ENCODE assay signal across 13 mouse cellular contexts in genomic region chr13:90798791-90799542, GRCm38 (mm10).
A peak's percentile ranks its signal among the peaks of the same experiment; 100 is the strongest.
DNase-seq lines count a peak whose midpoint lies in the region; ATAC-seq lines count a peak whose summit lies in the region.
"Had no signal": no experiment of that assay in that cellular context is flagged by ENCODE, and none has a peak within 500 bp of the region (broad histone marks: within the 10 kb centered on the region; RNA-seq: fewer than 3 reads in every experiment).

No protein-coding gene starts in this region.

- no peaks in the 10 kb centered on the region for H3K36me3 ChIP-seq in midbrain, embryonic 11.5 days (ENCODE audit: control insufficient read depth, insufficient read depth, low read length)
- H3K36me3 ChIP-seq in midbrain, embryonic 13.5 days: no peaks in the 10 kb centered on the region
- no peaks in the 10 kb centered on the region for H3K36me3 ChIP-seq in intestine, embryonic 14.5 days (ENCODE audit: control insufficient read depth, insufficient read depth, low read length)
- H3K36me3 ChIP-seq in stomach, embryonic 16.5 days (ENCODE audit: control insufficient read depth, insufficient read depth, low read length): no peaks in the 10 kb centered on the region

- no peaks in the 10 kb centered on the region for H3K4me1 ChIP-seq in midbrain, embryonic 11.5 days (ENCODE audit: control insufficient read depth, insufficient read depth, low read length)
- no peaks in the 10 kb centered on the region for H3K4me1 ChIP-seq in midbrain, embryonic 13.5 days (replicated peaks)
- peaks cover 8% of the 10 kb centered on the region; the same call in 1 of the 2 replicates for H3K4me1 ChIP-seq in intestine, embryonic 14.5 days (replicated peaks; ENCODE audit: control insufficient read depth, insufficient read depth, low read length)
- peaks cover 8% of the 10 kb centered on the region; the same call in 1 of the 2 replicates for H3K4me1 ChIP-seq in stomach, embryonic 16.5 days (ENCODE audit: control insufficient read depth, insufficient read depth, low read length)

- H3K4me3 ChIP-seq in midbrain, embryonic 11.5 days (ENCODE audit: low read depth, low read length): no peak overlapping the region
- no peak overlapping the region for H3K4me3 ChIP-seq in midbrain, embryonic 13.5 days (replicated peaks)
- no peak overlapping the region for H3K4me3 ChIP-seq in intestine, embryonic 14.5 days (ENCODE audit: low read depth, low read length)
- no peak overlapping the region for H3K4me3 ChIP-seq in stomach, embryonic 16.5 days (replicated peaks; ENCODE audit: low read length)
- H3K4me3 ChIP-seq: heart, adult 2 months had no signal

- H3K27ac ChIP-seq in midbrain, embryonic 11.5 days (ENCODE audit: low read depth, low read length): no peak overlapping the region
- no peak overlapping the region for H3K27ac ChIP-seq in midbrain, embryonic 13.5 days
- H3K27ac ChIP-seq in intestine, embryonic 14.5 days (ENCODE audit: low read depth): 0 out of 2 replicates have a peak overlapping the region, but pooled peaks have one; percentile 22
- H3K27ac ChIP-seq in stomach, embryonic 16.5 days (ENCODE audit: low read length): no peak overlapping the region
- H3K27ac ChIP-seq: heart, adult 2 months; hindbrain, embryonic 14.5 days had no signal

- peak; percentile 54; the same call in 1 of the 2 replicates for ATAC-seq in midbrain, embryonic 11.5 days (ENCODE audit: low FRiP score)
- no peak; the same call in 1 of the 2 replicates for ATAC-seq in midbrain, embryonic 13.5 days
- ATAC-seq in intestine, embryonic 14.5 days (replicated peaks; ENCODE audit: low FRiP score, low TSS enrichment, low read depth): peak; percentile 78
- ATAC-seq in stomach, embryonic 16.5 days (ENCODE audit: insufficient read depth, low FRiP score): peak; percentile 78; the same call in 1 of the 2 replicates
- ATAC-seq: forebrain, postnatal 0 days; lung, postnatal 0 days had no signal

- WGBS in midbrain, embryonic 11.5 days: 29% methylated on average over 6 of the region's 6 CpGs
- WGBS in midbrain, embryonic 13.5 days: 27% methylated on average over 6 of the region's 6 CpGs
- 9% methylated on average over 6 of the region's 6 CpGs for WGBS in intestine, embryonic 14.5 days
- WGBS in stomach, embryonic 16.5 days: 11% methylated on average over 6 of the region's 6 CpGs

- no peaks in the 10 kb centered on the region for H3K27me3 ChIP-seq in midbrain, embryonic 11.5 days (ENCODE audit: control insufficient read depth, insufficient read depth, low read length)
- no peaks in the 10 kb centered on the region for H3K27me3 ChIP-seq in midbrain, embryonic 13.5 days
- no peaks in the 10 kb centered on the region for H3K27me3 ChIP-seq in intestine, embryonic 14.5 days (replicated peaks; ENCODE audit: control insufficient read depth, insufficient read depth, low read length)
- no peaks in the 10 kb centered on the region for H3K27me3 ChIP-seq in stomach, embryonic 16.5 days (ENCODE audit: control insufficient read depth, insufficient read depth, low read length)

- H3K9ac ChIP-seq in midbrain, embryonic 11.5 days (ENCODE audit: low read length): no peak overlapping the region
- H3K9ac ChIP-seq in midbrain, embryonic 13.5 days (replicated peaks): no peak overlapping the region
- no peak overlapping the region for H3K9ac ChIP-seq in intestine, embryonic 14.5 days (ENCODE audit: low read length)
- no peak overlapping the region for H3K9ac ChIP-seq in stomach, embryonic 16.5 days (ENCODE audit: low read length)
- H3K9ac ChIP-seq: forebrain, postnatal 0 days; hindbrain, embryonic 14.5 days had no signal

- DNase-seq in adrenal gland, adult 2 months: peak; percentile 33
- DNase-seq in adrenal gland, postnatal 4 days (ENCODE audit: low spot score in 2 of 2): no peak
- no peak for DNase-seq in midbrain, embryonic 11.5 days (ENCODE audit: low spot score, missing footprints)
- no peak for DNase-seq in intestine, embryonic 14.5 days (ENCODE audit: low spot score)
- no peak for DNase-seq in frontal cortex, adult 2 months (ENCODE audit: extremely low spot score in 1 of 2, low spot score in 1 of 2)
- DNase-seq in cerebellum, postnatal 25 days: no peak
- DNase-seq: forebrain, postnatal 0 days; heart, adult 2 months; right cerebral cortex, postnatal 25 days had no signal

- H3K4me2 ChIP-seq in midbrain, embryonic 11.5 days: no peak overlapping the region
- no peak overlapping the region for H3K4me2 ChIP-seq in midbrain, embryonic 13.5 days (replicated peaks)
- 0 out of 2 replicates have a peak overlapping the region, but pooled peaks have one; percentile 3 for H3K4me2 ChIP-seq in intestine, embryonic 14.5 days (ENCODE audit: low read length)
- no peak overlapping the region for H3K4me2 ChIP-seq in stomach, embryonic 16.5 days (ENCODE audit: low read depth, low read length)
- H3K4me2 ChIP-seq: hindbrain, embryonic 14.5 days had no signal

- no peaks in the 10 kb centered on the region for H3K9me3 ChIP-seq in midbrain, embryonic 11.5 days (ENCODE audit: control insufficient read depth, low read length)
- H3K9me3 ChIP-seq in midbrain, embryonic 13.5 days: no peaks in the 10 kb centered on the region
- H3K9me3 ChIP-seq in intestine, embryonic 14.5 days (ENCODE audit: control insufficient read depth, low read length): no peaks in the 10 kb centered on the region
- no peaks in the 10 kb centered on the region for H3K9me3 ChIP-seq in stomach, embryonic 16.5 days (replicated peaks; ENCODE audit: control insufficient read depth, low read length)
